ENCODE assay signal across 8 mouse cellular contexts in genomic region chr4:138119740-138120139, GRCm38 (mm10).
DNase-seq lines count a peak whose midpoint lies in the region; ATAC-seq and TF ChIP-seq lines count a peak whose summit lies in the region.

No protein-coding gene starts in this region.

- H3K4me3 ChIP-seq in layer of hippocampus, adult 2 months: no peak overlapping the region
- no peak overlapping the region for H3K4me3 ChIP-seq in ES-E14 (ENCODE audit: insufficient read depth in 1 of 2, low read depth in 1 of 2, low read length in 2 of 2, poor library complexity in 1 of 2, severe bottlenecking in 1 of 2)

- H3K27ac ChIP-seq in layer of hippocampus, adult 2 months: peak overlapping the region; percentile 12; the same call in 1 of the 2 replicates
- no peak overlapping the region for H3K27ac ChIP-seq in ES-E14 (ENCODE audit: insufficient read depth, low read depth, low read length, poor library complexity, severe bottlenecking)

- no peaks in the 10 kb centered on the region for H3K9me3 ChIP-seq in ES-E14 (ENCODE audit: control insufficient read depth, insufficient read depth, low read depth, low read length)

- TF ChIP-seq CTCF in layer of hippocampus, adult 2 months (conservative IDR thresholded peaks at IDR 0.05): peak; percentile 75

- in situ Hi-C loops in ES-E14 (cut with MboI; ENCODE audit: low sequenced_read_pairs in 2 of 2, unreplicated experiment in 2 of 2): loop anchor here in 1 of 2 experiments (10.0 kb wide), 1 partner anchor 155 kb away; no protein-coding TSS in a partner anchor

- H3K4me1 ChIP-seq in ES-E14 (ENCODE audit: control insufficient read depth in 2 of 2, insufficient read depth in 2 of 2, low read length in 2 of 2, poor library complexity in 1 of 2): no peaks in the 10 kb centered on the region

- H3K9ac ChIP-seq in ES-E14 (ENCODE audit: insufficient read depth, low read depth, low read length, poor library complexity, severe bottlenecking): no peak overlapping the region

- DNase-seq in layer of hippocampus, adult 2 months (ENCODE audit: low spot score in 2 of 2): peak in 1 of 2 experiments; percentile 36
- no peak for DNase-seq in layer of hippocampus, postnatal 36 days
- peak; percentile 54 for DNase-seq in ES-E14 (ENCODE audit: low read depth, low spot score)
- DNase-seq in cerebellum, postnatal 14 days: peak; percentile 52 to 56
- DNase-seq in kidney, postnatal 10 days: peak; percentile 41
- DNase-seq in urinary bladder, postnatal 36 days (ENCODE audit: low spot score in 2 of 2): no peak
- DNase-seq in spleen, adult 12 weeks (ENCODE audit: low spot score): no peak

- peaks cover 2% of the 10 kb centered on the region; the same call in 1 of the 2 replicates for H3K36me3 ChIP-seq in ES-E14 (ENCODE audit: control insufficient read depth, insufficient read depth, low read length, poor library complexity, severe bottlenecking)

- ATAC-seq in inflammation-experienced regulatory T-cells, adult 6 months: no peak

TF ChIP-seq in ES-E14, 5 proteins besides CTCF, POLR2A, EP300 and RAD21:
- TF ChIP-seq ZC3H11A (IDR thresholded peaks at IDR 0.05; ENCODE audit: borderline replicate concordance, low read depth, low read length) (0 out of 2 replicates have a peak, but pooled peaks have one; percentile 11), HCFC1 (IDR thresholded peaks at IDR 0.05; ENCODE audit: borderline replicate concordance, insufficient read depth, low read length) (no peak), ZNF384 (IDR thresholded peaks at IDR 0.05; ENCODE audit: low read depth, low read length) (no peak)

Comparison
In these comparisons a context has a peak if more than half of its experiments do, and no peak if none do; other contexts are left out.
1. DNase-seq: peak in ES-E14 (single experiment), cerebellum, postnatal 14 days (2 of 2) and kidney, postnatal 10 days (single experiment); none in layer of hippocampus, postnatal 36 days (0 of 2), urinary bladder, postnatal 36 days (0 of 2) and spleen, adult 12 weeks (single experiment).